Mouse (Mus musculus) c-Kit-positive CD71-positive TER-119-negative erythroid progenitor cells, embryonic 14.5 days (primary cell): ENCODE measurements around the gene Ssr1.

Source experiments
- DNase-seq: peaks from one replicate; pipeline ENCODE4 v3.0.0-alpha.2; 2013; ENCODE audit warnings: low read depth

The Ssr1 gene

GRCm38 (mm10) chr13:37993704-37994404 lies at the start of gene Ssr1:
Ssr1 (minus strand) TSS chr13:37994217.
- DNase-seq = peak; percentile 89

GRCm38 (mm10) chr13:38037811-38038210 lies 43.8 kb upstream of the Ssr1 start:
- DNase-seq = peak; percentile 10

DNA sequence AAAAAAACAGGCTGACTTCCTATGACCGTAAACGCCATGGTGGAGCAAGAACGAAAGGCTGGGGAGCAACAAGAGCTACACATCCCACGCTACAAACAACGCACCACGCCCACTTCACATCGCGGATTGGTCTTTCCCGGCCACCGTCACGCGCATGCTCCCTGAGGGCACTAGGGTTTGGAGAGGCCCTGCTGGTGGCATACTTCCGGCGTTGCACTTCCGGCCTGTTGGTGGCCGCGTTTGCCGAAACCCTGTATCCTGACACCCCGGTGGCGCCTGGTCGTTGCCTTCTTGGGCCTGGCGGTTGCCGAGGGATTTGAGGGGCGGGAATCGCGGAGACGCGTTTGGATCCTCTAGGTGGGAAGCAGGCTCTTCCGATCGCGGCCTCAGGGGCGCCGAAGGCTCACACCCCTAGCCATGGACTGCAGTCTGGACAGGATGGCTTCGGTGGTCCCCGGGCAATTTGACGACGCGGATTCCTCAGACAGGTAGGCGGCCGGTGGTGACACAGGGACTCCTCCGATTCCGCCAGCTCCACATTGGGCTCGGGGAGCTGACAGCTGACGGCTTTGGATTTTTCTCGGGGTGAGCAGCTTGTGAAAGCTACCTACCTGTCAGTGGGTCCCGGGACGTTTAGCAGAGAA lies 43.1 kb upstream of the Ssr1 start, which contains the start of gene Cage1:
TSS of gene Cage1 (minus strand) at position 26 of the 644 bp plus-strand sequence.
- DNase-seq = peak; percentile 98

DNA sequence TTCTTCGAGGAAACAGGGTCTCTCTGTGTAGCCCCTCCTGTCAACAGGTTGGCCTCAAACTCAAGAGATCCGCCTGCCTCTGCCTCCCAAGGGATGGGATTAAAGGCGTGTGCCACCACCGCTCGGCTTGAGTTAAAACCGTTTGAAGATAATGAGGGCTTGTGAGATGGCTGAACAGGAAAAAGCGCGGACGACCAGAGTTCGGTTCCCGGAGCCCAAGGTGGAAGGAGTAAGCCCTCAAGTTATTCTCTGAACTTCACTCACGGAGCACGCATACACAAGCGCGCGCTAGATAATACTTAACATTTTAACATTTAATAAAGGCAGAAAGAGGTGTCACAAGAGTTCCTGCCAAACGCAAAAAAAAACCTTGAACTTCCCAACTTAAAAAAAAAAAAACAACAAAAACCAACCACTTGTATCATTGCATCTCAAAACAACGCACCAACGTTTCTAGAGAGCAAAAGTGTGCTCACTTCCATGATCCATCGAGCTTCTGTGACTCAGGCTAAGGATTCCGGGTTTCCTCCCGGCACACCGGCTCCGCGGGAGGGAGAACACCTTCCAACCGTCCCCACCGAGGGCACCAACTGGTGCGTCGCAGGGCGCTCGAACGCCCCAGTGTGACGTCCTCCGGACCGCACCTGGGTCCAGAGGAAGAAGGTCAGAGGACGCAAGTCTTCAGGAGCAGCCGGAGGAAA lies 42.5 kb upstream of the Ssr1 start, which contains the start of gene Riok1:
TSS of gene Riok1 (plus strand) at position 653 of the 701 bp plus-strand sequence.
- DNase-seq = peak; percentile 27

GRCm38 (mm10) chr13:38028407-38028806 lies 34.4 kb upstream of the Ssr1 start:
- no peak for DNase-seq

DNA sequence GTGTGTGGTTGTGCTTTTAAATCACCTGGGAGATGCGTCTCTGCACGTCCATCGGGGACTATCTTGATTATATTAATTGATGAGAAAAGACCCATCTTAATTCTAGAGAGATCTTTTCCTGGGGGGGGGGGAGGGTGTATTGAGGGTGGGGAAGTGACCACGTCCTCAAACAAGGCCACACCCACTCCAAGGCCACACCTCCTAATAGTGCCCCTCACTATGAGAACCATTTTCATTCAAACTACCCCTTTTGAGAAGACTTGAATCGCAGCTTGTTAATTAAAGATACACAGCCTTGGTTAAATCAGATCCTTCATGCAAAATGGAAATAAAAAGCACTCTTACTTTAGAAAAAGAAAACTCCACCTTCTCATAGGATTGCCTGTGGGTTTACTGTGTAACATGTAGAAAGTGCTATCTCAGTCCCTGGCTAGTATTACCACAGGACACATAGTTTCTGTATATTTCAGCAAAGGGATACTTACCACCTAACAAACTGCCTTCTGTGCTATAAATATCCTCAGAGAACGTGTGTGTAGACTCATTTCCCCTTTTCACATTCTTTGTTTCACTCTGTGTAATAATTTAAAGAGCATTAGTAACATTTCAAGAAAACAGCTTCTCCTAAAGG lies 33.7 kb upstream of the Ssr1 start:
- DNase-seq = no peak

GRCm38 (mm10) chr13:38025874-38026273 lies 31.9 kb upstream of the Ssr1 start:
- DNase-seq = no peak

GRCm38 (mm10) chr13:38018791-38019190 lies 24.8 kb upstream of the Ssr1 start:
- no peak for DNase-seq

GRCm38 (mm10) chr13:38015591-38015990 lies 21.6 kb upstream of the Ssr1 start:
- DNase-seq = no peak

DNA sequence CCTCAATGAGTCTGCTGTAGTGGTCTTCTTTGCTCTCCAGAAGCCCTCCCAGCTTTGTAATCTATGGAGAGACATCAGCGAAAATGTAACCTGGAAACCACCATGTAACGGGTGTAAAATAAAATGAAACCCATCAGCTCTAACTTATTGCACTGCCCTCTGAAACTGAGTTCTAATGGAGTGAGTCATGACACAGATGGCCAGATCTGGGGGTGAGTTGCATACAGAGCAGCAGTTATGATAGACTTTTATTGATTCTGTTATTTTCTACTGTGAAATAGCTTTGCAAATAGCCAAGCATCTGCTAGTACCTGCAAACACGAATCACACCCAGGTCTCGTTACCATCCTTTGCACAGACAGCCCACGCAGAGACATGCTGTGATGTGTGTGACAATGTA lies 18.4 kb upstream of the Ssr1 start:
- DNase-seq = no peak

GRCm38 (mm10) chr13:38010444-38010910 lies 16.5 kb upstream of the Ssr1 start:
- no peak for DNase-seq

GRCm38 (mm10) chr13:38009721-38010408 lies 15.8 kb upstream of the Ssr1 start:
- no peak for DNase-seq

DNA sequence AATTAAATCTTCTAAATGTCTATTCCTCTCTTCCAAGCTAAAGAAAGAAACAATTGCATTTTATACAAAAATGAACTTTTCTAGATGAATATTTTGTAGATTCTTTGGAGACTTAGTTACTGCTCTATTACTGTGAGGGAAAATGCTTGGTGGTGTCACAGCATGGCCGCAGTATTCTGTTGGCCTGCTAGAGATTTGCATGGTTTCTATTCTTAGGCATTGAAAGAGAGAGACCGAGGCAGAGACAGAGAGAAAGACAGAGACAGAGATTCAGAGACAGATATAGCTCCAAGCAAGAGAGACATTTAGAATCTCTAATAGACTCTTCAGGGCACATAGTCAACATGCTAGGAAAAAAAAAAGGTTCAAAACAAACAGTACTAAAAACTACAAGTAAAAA lies 14.0 kb upstream of the Ssr1 start:
- DNase-seq = no peak

- no peak for DNase-seq
Observed at GRCm38 (mm10) chr13:38002461-38002860, 8.4 kb upstream of the Ssr1 start.

GRCm38 (mm10) chr13:37999713-38000112 lies 5.7 kb upstream of the Ssr1 start:
- no peak for DNase-seq

DNA sequence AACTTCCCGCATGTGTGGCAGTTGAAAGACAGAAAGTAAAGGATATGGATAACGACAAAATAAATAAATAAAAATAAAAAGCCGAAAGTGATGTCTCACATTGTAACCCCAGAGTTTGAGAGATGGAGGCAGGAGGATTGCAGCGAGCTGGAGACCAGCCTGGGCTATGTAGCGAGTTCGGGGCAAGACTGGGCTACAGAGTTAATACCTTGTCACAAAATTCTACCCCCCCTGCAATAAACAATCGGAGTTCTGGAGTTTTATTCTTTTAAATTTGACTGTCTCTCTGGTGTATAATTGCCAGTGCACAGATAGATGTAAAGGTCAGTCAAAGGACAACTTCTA lies 360 bp upstream of the Ssr1 start:
- DNase-seq = no peak

GRCm38 (mm10) chr13:37993376-37993703 lies 677 bp downstream of the Ssr1 start:
- DNase-seq = no peak

DNA sequence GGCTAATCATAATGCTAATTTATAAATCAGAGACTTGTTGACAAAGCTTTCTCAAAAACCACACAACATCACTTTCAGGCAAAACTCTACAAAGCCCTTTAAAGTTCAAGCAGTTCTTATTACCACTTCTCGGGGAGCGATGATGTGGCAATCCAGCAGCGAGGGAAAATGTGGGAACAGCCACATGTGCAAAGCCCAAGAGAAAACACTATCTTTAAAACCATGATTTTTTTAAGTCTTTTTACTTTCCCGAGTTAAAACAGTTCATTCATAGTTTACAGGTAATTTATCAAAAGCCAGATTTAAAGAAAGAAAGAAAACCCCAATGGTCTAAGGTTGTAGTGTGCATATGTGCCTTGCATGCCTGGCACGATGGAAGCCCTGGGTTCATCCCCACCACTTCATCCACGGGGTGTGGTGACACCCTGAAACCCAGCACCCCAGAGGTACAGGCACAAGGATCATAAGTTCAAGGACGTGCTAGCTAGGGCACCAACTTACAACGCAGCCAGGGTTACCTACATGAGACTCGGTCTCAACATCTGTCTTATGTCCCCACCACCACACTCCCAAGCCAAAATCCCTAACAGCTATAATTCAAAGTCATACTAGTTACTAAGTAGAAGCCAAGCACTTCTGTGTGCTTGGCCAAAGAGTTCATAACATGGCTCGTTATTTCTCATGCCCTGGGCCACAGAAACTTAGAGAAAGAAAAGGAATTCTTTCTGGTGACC lies 1.2 kb downstream of the Ssr1 start:
- DNase-seq = peak; percentile 19

GRCm38 (mm10) chr13:37989701-37990100 lies 4.3 kb downstream of the Ssr1 start:
- DNase-seq = no peak

- no peak for DNase-seq
Observed at GRCm38 (mm10) chr13:37986166-37986565, 7.9 kb downstream of the Ssr1 start.

GRCm38 (mm10) chr13:37981063-37981462 lies 13.0 kb downstream of the Ssr1 start:
- no peak for DNase-seq
